Mouse (Mus musculus): ENCODE measurements around the gene Dpm3. TPM values are rescaled to one million over a fixed set of nuclear protein-coding genes. Genes with fewer than 3 reads are reported as not detected.

Gene Dpm3
- total RNA-seq (2023): 10 to 100 TPM; 76.7 to 98.6 TPM

GRCm38 (mm10) chr3:89259076-89259475 is at the start of gene Dpm3:
Dpm3 (plus strand) TSS chr3:89259358.

GRCm38 (mm10) chr3:89214681-89215411 is 44.3 kb upstream of the Dpm3 start, which contains the start of gene Thbs3:
Thbs3 (plus strand) TSS chr3:89215180.

GRCm38 (mm10) chr3:89226900-89227299 is 32.3 kb upstream of the Dpm3 start, which contains the start of gene Mtx1:
Mtx1 (minus strand) TSS chr3:89227088.

GRCm38 (mm10) chr3:89228836-89229235 is 30.3 kb upstream of the Dpm3 start, which contains the start of gene Muc1:
Muc1 (plus strand) TSS chr3:89229057.

GRCm38 (mm10) chr3:89245688-89246171 is 13.4 kb upstream of the Dpm3 start, which contains the start of gene Krtcap2:
Krtcap2 (plus strand) TSS chr3:89245966.

GRCm38 (mm10) chr3:89246261-89247100 is 12.7 kb upstream of the Dpm3 start, which contains the start of gene Trim46:
Trim46 (minus strand) TSS chr3:89246309.

GRCm38 (mm10) chr3:89270051-89270755 is 11.0 kb downstream of the Dpm3 start, which contains the start of gene Slc50a1:
Slc50a1 (minus strand) TSS chr3:89270570.

GRCm38 (mm10) chr3:89280606-89281511 is 21.7 kb downstream of the Dpm3 start, which contains the start of gene Efna1:
Efna1 (minus strand) TSS chr3:89281142.

Other genes with a start within 250 kb of the Dpm3 start
- gene Rusc1, start 166.0 kb upstream of the Dpm3 start, total RNA-seq (2023): 10 to 100 TPM; 52.2 to 54.5 TPM
- not detected for gene Gm43738, start 158.3 kb upstream of the Dpm3 start, total RNA-seq (2023)
- 10 to 100 TPM; 19.8 to 21.0 TPM for gene Fdps, start 157.4 kb upstream of the Dpm3 start, total RNA-seq (2023)
- gene Pklr, start 123.2 kb upstream of the Dpm3 start, total RNA-seq (2023): not detected
- gene Hcn3, start 99.2 kb upstream of the Dpm3 start, total RNA-seq (2023): 1 to 10 TPM; 2.7 to 4.7 TPM
- gene Clk2, start 94.6 kb upstream of the Dpm3 start, total RNA-seq (2023): 100 to 1,000 TPM; 162 to 174 TPM
- gene Scamp3, start 81.9 kb upstream of the Dpm3 start, total RNA-seq (2023): 100 to 1,000 TPM; 108 to 133 TPM
- gene Fam189b, start 76.2 kb upstream of the Dpm3 start, total RNA-seq (2023): 10 to 100 TPM; 22.6 to 25.4 TPM
- gene Gba, start 56.4 kb upstream of the Dpm3 start, total RNA-seq (2023): 10 to 100 TPM; 89.2 to 94.7 TPM
- gene Thbs3, start 44.2 kb upstream of the Dpm3 start, total RNA-seq (2023): 1 to 10 TPM; 6.8 to 9.9 TPM
- gene Mtx1, start 32.3 kb upstream of the Dpm3 start, total RNA-seq (2023): 100 to 1,000 TPM; 144 to 228 TPM
- gene Muc1, start 30.3 kb upstream of the Dpm3 start, total RNA-seq (2023): 1 to 10 TPM; 1.1 to 1.3 TPM
- gene Krtcap2, start 13.4 kb upstream of the Dpm3 start, total RNA-seq (2023): 100 to 1,000 TPM in 1 of 2 experiments, 10 to 100 TPM in 1; 97.1 to 103 TPM
- 1 to 10 TPM; 4.8 to 5.0 TPM for gene Trim46, start 13.0 kb upstream of the Dpm3 start, total RNA-seq (2023)
- 100 to 1,000 TPM; 163 to 165 TPM for gene Slc50a1, start 11.2 kb downstream of the Dpm3 start, total RNA-seq (2023)
- gene Efna1, start 21.8 kb downstream of the Dpm3 start, total RNA-seq (2023): 1 to 10 TPM; 1.6 to 3.7 TPM
- gene Efna3, start 63.6 kb downstream of the Dpm3 start, total RNA-seq (2023): not detected
- gene Efna4, start 78.7 kb downstream of the Dpm3 start, total RNA-seq (2023): under 1 TPM in 1 of 2 experiments, not detected in 1; 0.67 TPM
- gene Adam15, start 90.6 kb downstream of the Dpm3 start, total RNA-seq (2023): 1 to 10 TPM; 7.2 to 7.7 TPM
- gene Dcst2, start 102.6 kb downstream of the Dpm3 start, total RNA-seq (2023): not detected
- gene Dcst1, start 105.9 kb downstream of the Dpm3 start, total RNA-seq (2023): not detected
- gene Zbtb7b, start 135.4 kb downstream of the Dpm3 start, total RNA-seq (2023): 10 to 100 TPM; 55.7 to 72.5 TPM
- gene Lenep, start 143.4 kb downstream of the Dpm3 start, total RNA-seq (2023): 1 to 10 TPM in 1 of 2 experiments, not detected in 1; 1.3 TPM
- gene Flad1, start 152.5 kb downstream of the Dpm3 start, total RNA-seq (2023): 10 to 100 TPM; 43.0 to 56.7 TPM
- gene Cks1b, start 159.0 kb downstream of the Dpm3 start, total RNA-seq (2023): 1 to 10 TPM; 3.7 to 9.7 TPM
- 10 to 100 TPM; 88.3 to 90.4 TPM for gene Shc1, start 159.1 kb downstream of the Dpm3 start, total RNA-seq (2023)
- gene Pygo2, start 170.9 kb downstream of the Dpm3 start, total RNA-seq (2023): 10 to 100 TPM; 39.2 to 42.5 TPM
- 100 to 1,000 TPM; 134 TPM for gene Pbxip1, start 177.3 kb downstream of the Dpm3 start, total RNA-seq (2023)
- gene Pmvk, start 195.2 kb downstream of the Dpm3 start, total RNA-seq (2023): 10 to 100 TPM; 18.2 to 19.4 TPM

Data from B cell, adult 67 days (primary cell).